Mouse (Mus musculus): Measurements from ENCODE around the gene Tmem143. TPM values are rescaled to one million over a fixed set of nuclear protein-coding genes. Genes with fewer than 3 reads are reported as not detected.

Gene Tmem143
- total and polyA plus RNA-seq, 3 experiments: 8.8 to 14.6 (median 14.2) TPM

DNA sequence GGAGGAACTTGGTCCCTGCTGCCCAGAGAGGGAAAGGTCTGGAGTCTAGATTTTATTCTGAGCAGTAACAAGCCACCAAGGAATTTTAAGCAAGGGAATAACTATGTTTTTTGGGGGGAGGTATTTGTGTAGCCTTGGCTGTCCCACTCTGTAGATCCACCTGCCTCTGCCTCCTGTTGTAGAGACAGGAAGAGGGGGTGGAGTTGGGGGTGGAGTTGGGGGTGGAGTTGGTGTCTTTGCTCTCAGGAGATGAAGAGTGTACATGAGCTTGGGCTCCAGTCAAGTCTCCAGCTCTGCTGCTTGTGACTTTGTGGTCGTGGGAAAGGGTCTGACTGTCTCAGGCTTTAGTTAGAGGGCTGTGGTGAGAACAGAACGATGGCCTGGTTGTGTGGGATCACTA lies 15.7 kb upstream of the Tmem143 start:
- in situ Hi-C loops (cut with MboI; ENCODE audit: low pct_ligation_motif_present, low pct_unique_long_range_greater_than_20kb, low sequenced_read_pairs) (no loop called here), dilution Hi-C loops (cut with MboI; ENCODE audit: extremely low pct_ligation_motif_present, extremely low pct_unique_long_range_greater_than_20kb, low sequenced_read_pairs) (no loop called here)
- no peak for TF ChIP-seq IRF4 (IDR thresholded peaks at IDR 0.05; ENCODE audit: low read depth, low read length)
- TF ChIP-seq RCOR1 (conservative IDR thresholded peaks at IDR 0.05; ENCODE audit: low read depth, low read length): no peak
- TF ChIP-seq ZC3H11A (IDR thresholded peaks at IDR 0.05; ENCODE audit: low read depth, low read length): no peak
- no peak for TF ChIP-seq ELF1 (IDR thresholded peaks at IDR 0.05; ENCODE audit: low read depth, low read length)
- TF ChIP-seq MAFK (IDR thresholded peaks at IDR 0.05; ENCODE audit: insufficient replicate concordance, low read length): no peak
- no peak for TF ChIP-seq MXI1 (IDR thresholded peaks at IDR 0.05; ENCODE audit: low read depth, low read length)
- no peak for TF ChIP-seq BHLHE40 (IDR thresholded peaks at IDR 0.05; ENCODE audit: low read depth, low read length)
- no peak for TF ChIP-seq ZKSCAN1 (IDR thresholded peaks at IDR 0.05; ENCODE audit: borderline replicate concordance, low read depth, low read length)
- H3K79me2 ChIP-seq (replicated peaks; ENCODE audit: control insufficient read depth, extremely low read depth, insufficient read depth, poor library complexity, severe bottlenecking): no peaks in the 10 kb centered on the region
- no peak overlapping the region for H3K4me3 ChIP-seq (replicated peaks in 1 of 3; ENCODE audit: low read depth in 2 of 3, low read length in 2 of 3, poor library complexity in 1 of 3)
- peaks cover 3 to 14% of the 10 kb centered on the region in 2 experiments; a peak in 2 of 4 replicates for H3K4me1 ChIP-seq (ENCODE audit: control insufficient read depth in 1 of 2, insufficient read depth in 2 of 2)
- no peak overlapping the region for H3K9ac ChIP-seq (ENCODE audit: insufficient read depth, low read depth)
- no peak for DNase-seq (ENCODE audit: extremely low read depth)
- H3K4me2 ChIP-seq (ENCODE audit: insufficient read depth, low read depth, poor library complexity, severe bottlenecking): no peak overlapping the region
- H3K27me3 ChIP-seq (replicated peaks): no peaks in the 10 kb centered on the region
- no peak overlapping the region for H3K27ac ChIP-seq (ENCODE audit: insufficient read depth, low read depth)
- H3K9me3 ChIP-seq (replicated peaks; ENCODE audit: low read length): peaks cover 4% of the 10 kb centered on the region
- H3K36me3 ChIP-seq (replicated peaks in 1 of 2; ENCODE audit: control insufficient read depth in 1 of 2, insufficient read depth in 1 of 2, low read length in 1 of 2): peaks cover 58 to 86% of the 10 kb centered on the region in 2 experiments

DNA sequence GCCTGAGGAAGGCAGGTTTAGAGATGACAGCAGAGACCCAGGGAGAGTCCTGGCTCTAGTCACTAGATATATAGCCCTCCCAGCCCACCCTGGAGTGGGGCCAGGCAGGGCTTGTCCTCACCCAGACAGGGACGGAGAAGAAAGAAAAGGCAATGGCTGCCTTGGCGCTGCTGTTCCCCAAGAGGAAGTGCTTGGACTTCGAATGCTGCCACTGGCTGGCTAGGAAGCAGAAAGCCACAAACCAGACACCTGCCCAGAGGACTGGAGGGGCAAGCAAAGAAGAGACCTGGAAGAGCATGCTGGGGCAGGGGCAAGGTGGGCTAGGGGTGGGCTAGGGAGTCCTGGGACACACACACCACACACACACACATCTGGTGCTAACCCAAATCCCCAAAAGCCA lies 9.5 kb upstream of the Tmem143 start:
- peaks cover 22 to 43% of the 10 kb centered on the region in 2 experiments for H3K36me3 ChIP-seq (replicated peaks in 1 of 2; ENCODE audit: control insufficient read depth in 1 of 2, insufficient read depth in 1 of 2, low read length in 1 of 2)
- in situ Hi-C loops (cut with MboI; ENCODE audit: low pct_ligation_motif_present, low pct_unique_long_range_greater_than_20kb, low sequenced_read_pairs): no loop called here
- H3K79me2 ChIP-seq (replicated peaks; ENCODE audit: control insufficient read depth, extremely low read depth, insufficient read depth, poor library complexity, severe bottlenecking): no peaks in the 10 kb centered on the region
- TF ChIP-seq USF2 (conservative IDR thresholded peaks at IDR 0.05; ENCODE audit: low read depth, low read length) (no peak), ZKSCAN1 (IDR thresholded peaks at IDR 0.05; ENCODE audit: borderline replicate concordance, low read depth, low read length) (no peak)
- no peak overlapping the region for H3K4me2 ChIP-seq (ENCODE audit: insufficient read depth, low read depth, poor library complexity, severe bottlenecking)
- H3K27ac ChIP-seq (ENCODE audit: insufficient read depth, low read depth): no peak overlapping the region
- H3K27me3 ChIP-seq (replicated peaks): no peaks in the 10 kb centered on the region
- DNase-seq (ENCODE audit: extremely low read depth): no peak
- dilution Hi-C loops (cut with MboI; ENCODE audit: extremely low pct_ligation_motif_present, extremely low pct_unique_long_range_greater_than_20kb, low sequenced_read_pairs): no loop called here
- H3K4me1 ChIP-seq (ENCODE audit: control insufficient read depth in 1 of 2, insufficient read depth in 2 of 2): no peaks in the 10 kb centered on the region
- H3K9me3 ChIP-seq (replicated peaks; ENCODE audit: low read length): no peaks in the 10 kb centered on the region
- H3K4me3 ChIP-seq (replicated peaks in 1 of 3; ENCODE audit: low read depth in 2 of 3, low read length in 2 of 3, poor library complexity in 1 of 3): no peak overlapping the region
- no peak overlapping the region for H3K9ac ChIP-seq (ENCODE audit: insufficient read depth, low read depth)

DNA sequence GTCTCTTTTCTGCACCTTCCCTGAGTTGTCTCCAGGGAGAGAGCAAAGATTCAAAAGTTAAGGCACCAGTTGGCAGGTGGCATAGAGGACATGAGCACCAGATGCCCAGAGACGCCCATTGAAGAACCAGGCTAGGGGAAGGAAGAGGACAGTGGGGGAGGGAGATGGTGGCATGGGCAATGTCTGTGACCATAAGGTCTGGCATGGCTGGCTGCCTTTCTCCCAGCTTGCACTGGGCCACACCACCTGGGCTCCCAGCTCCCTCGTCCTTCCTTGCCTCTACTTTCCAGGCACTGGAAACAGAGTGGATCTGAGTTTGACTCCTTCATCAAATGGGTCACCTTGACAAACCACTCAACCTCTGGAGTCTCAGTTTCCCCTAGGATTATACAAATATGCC lies 4.1 kb upstream of the Tmem143 start:
- Histone ChIP-seq H3K4me1 (ENCODE audit: control insufficient read depth in 1 of 2, insufficient read depth in 2 of 2) (peaks cover 3 to 18% of the 10 kb centered on the region in 2 experiments; a peak in 3 of 4 replicates), H3K4me3 (replicated peaks in 1 of 3; ENCODE audit: low read depth in 2 of 3, low read length in 2 of 3, poor library complexity in 1 of 3) (no peak overlapping the region), H3K79me2 (replicated peaks; ENCODE audit: control insufficient read depth, extremely low read depth, insufficient read depth, poor library complexity, severe bottlenecking) (no peaks in the 10 kb centered on the region), H3K36me3 (replicated peaks in 1 of 2; ENCODE audit: control insufficient read depth in 1 of 2, insufficient read depth in 1 of 2, low read length in 1 of 2) (no peaks in the 10 kb centered on the region), H3K4me2 (ENCODE audit: insufficient read depth, low read depth, poor library complexity, severe bottlenecking) (no peak overlapping the region), H3K27ac (ENCODE audit: insufficient read depth, low read depth) (no peak overlapping the region), H3K27me3 (replicated peaks) (no peaks in the 10 kb centered on the region), H3K9me3 (replicated peaks; ENCODE audit: low read length) (no peaks in the 10 kb centered on the region), H3K9ac (ENCODE audit: insufficient read depth, low read depth) (no peak overlapping the region)
- no peak for TF ChIP-seq E2F4 (IDR thresholded peaks at IDR 0.05; ENCODE audit: insufficient replicate concordance, low read depth, low read length)
- TF ChIP-seq TBP (conservative IDR thresholded peaks at IDR 0.05; ENCODE audit: low read depth, low read length): no peak
- no peak for TF ChIP-seq NELFE (IDR thresholded peaks at IDR 0.05; ENCODE audit: low read depth, low read length)
- TF ChIP-seq MAZ (IDR thresholded peaks at IDR 0.05; ENCODE audit: low read depth, low read length): no peak
- TF ChIP-seq GABPA (IDR thresholded peaks at IDR 0.05; ENCODE audit: insufficient replicate concordance, low read depth, low read length): no peak
- TF ChIP-seq JUND (conservative IDR thresholded peaks at IDR 0.05; ENCODE audit: low read depth, low read length): no peak
- TF ChIP-seq KAT2A (IDR thresholded peaks at IDR 0.05; ENCODE audit: insufficient replicate concordance, low read length): no peak
- no peak for TF ChIP-seq ZNF384 (IDR thresholded peaks at IDR 0.05; ENCODE audit: low read depth, low read length)
- TF ChIP-seq MYC (IDR thresholded peaks at IDR 0.05; ENCODE audit: low read depth, low read length): no peak
- TF ChIP-seq BHLHE40 (IDR thresholded peaks at IDR 0.05; ENCODE audit: low read depth, low read length): no peak
- TF ChIP-seq RCOR1 (conservative IDR thresholded peaks at IDR 0.05; ENCODE audit: low read depth, low read length): no peak
- no peak for TF ChIP-seq CHD1 (IDR thresholded peaks at IDR 0.05; ENCODE audit: low read depth, low read length)
- no peak for TF ChIP-seq PAX5 (IDR thresholded peaks at IDR 0.05; ENCODE audit: low read length)
- TF ChIP-seq NRF1 (IDR thresholded peaks at IDR 0.05; ENCODE audit: low read depth, low read length): no peak
- TF ChIP-seq MXI1 (IDR thresholded peaks at IDR 0.05; ENCODE audit: low read depth, low read length): no peak
- TF ChIP-seq TCF12 (IDR thresholded peaks at IDR 0.05; ENCODE audit: low read depth, low read length): no peak
- no peak for TF ChIP-seq POLR2AphosphoS2 (IDR thresholded peaks at IDR 0.05; ENCODE audit: low read depth, low read length)
- no peak for TF ChIP-seq ETS1 (conservative IDR thresholded peaks at IDR 0.05; ENCODE audit: low read depth, low read length)
- in situ Hi-C loops (cut with MboI; ENCODE audit: low pct_ligation_motif_present, low pct_unique_long_range_greater_than_20kb, low sequenced_read_pairs) (no loop called here), dilution Hi-C loops (cut with MboI; ENCODE audit: extremely low pct_ligation_motif_present, extremely low pct_unique_long_range_greater_than_20kb, low sequenced_read_pairs) (no loop called here)
- DNase-seq (ENCODE audit: extremely low read depth): no peak

All from CH12.LX (cell line).